In the genomic region with DNA sequence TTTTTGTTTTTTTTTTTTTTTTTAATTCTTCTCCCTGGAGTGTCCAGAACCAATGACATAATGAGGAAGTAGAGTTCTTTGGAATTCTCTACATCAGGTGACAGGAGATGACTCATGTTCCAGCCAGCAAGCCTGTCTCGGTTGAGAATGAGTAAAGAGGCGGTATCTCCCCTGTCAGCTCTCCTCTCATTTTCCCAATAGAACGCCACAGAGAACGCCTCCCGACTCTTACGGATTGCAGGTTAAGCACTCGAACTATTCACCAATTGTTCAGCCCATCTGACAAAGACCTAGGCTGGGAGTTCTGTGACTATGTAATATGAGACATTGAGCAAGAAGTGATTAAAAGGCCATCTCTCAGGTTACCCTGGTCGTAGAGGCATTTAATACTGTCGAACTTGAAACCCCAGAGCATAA, we compare ENCODE assay signal across 9 mouse cellular contexts. TPM values are rescaled to one million over a fixed set of nuclear protein-coding genes. Genes with fewer than 3 reads are reported as not detected.
A peak's percentile ranks its signal among the peaks of the same experiment; 100 is the strongest.
DNase-seq lines count a peak whose midpoint lies in the region; ATAC-seq and TF ChIP-seq lines count a peak whose summit lies in the region.
"Had no signal": no experiment of that assay in that cellular context is flagged by ENCODE, and none has a peak within 500 bp of the region (broad histone marks: within the 10 kb centered on the region; RNA-seq: fewer than 3 reads in every experiment).

No protein-coding gene starts in this region.

- no peaks in the 10 kb centered on the region for H3K27me3 ChIP-seq in liver, postnatal 0 days (ENCODE audit: insufficient read depth, low read length)

- no peak for TF ChIP-seq EP300 in liver, postnatal 0 days (IDR thresholded peaks at IDR 0.05; ENCODE audit: low read depth)

- H3K4me2 ChIP-seq in liver, postnatal 0 days (ENCODE audit: low read depth, low read length): no peak overlapping the region

- TF ChIP-seq CTCF in gastrocnemius, adult 2 months (IDR thresholded peaks at IDR 0.05): no peak
- no peak for TF ChIP-seq CTCF in liver, postnatal 0 days (IDR thresholded peaks at IDR 0.05; ENCODE audit: low read depth)

- H3K9ac ChIP-seq in liver, postnatal 0 days (replicated peaks): no peak overlapping the region

- H3K9me3 ChIP-seq in liver, postnatal 0 days (ENCODE audit: low read length): no peaks in the 10 kb centered on the region

- WGBS in liver, postnatal 0 days (ENCODE audit: insufficient replicate concordance): 32% methylated on average over 9 of the region's 9 CpGs

- peak overlapping the region; percentile 48 for H3K4me3 ChIP-seq in gastrocnemius, adult 2 months
- H3K4me3 ChIP-seq in liver, postnatal 0 days (ENCODE audit: low read depth, low read length): no peak overlapping the region

- H3K36me3 ChIP-seq in liver, postnatal 0 days (replicated peaks; ENCODE audit: insufficient read depth, low read length): no peaks in the 10 kb centered on the region

- no peak for DNase-seq in gastrocnemius, adult 2 months
- no peak for DNase-seq in gastrocnemius, postnatal 4 days (ENCODE audit: low spot score in 2 of 2)
- peak; percentile 59 for DNase-seq in NIH3T3 (ENCODE audit: low read depth)
- DNase-seq in heart, adult 9 months (ENCODE audit: low spot score in 2 of 2): peak; percentile 56 to 60
- no peak for DNase-seq in liver, postnatal 0 days
- no peak for DNase-seq in ovary, postnatal 14 days (ENCODE audit: low spot score)
- no peak for DNase-seq in cerebellum, postnatal 14 days
- no peak for DNase-seq in right cerebral cortex, adult 2 months (ENCODE audit: low spot score in 2 of 2)
- DNase-seq: layer of hippocampus, postnatal 36 days had no signal

- H3K4me1 ChIP-seq in liver, postnatal 0 days (ENCODE audit: insufficient read depth): peaks cover 41% of the 10 kb centered on the region

- peak; percentile 31 for ATAC-seq in liver, postnatal 0 days

- H3K27ac ChIP-seq in gastrocnemius, adult 2 months: peak overlapping the region; percentile 59
- H3K27ac ChIP-seq in liver, postnatal 0 days (ENCODE audit: low read depth): peak overlapping the region; percentile 72; the same call in 1 of the 2 replicates

- intact Hi-C loops in gastrocnemius, adult 2 months (cut with DNase I): no loop called here

RNA-seq across cellular contexts. Expression of a gene that starts 50.3 kb away (rescaled TPM):
- total RNA-seq in gastrocnemius, adult 2 months (2021): 1 to 10 TPM; 7.6 to 9.1 TPM
- 10 to 100 TPM; 28.0 to 29.0 TPM for total RNA-seq in gastrocnemius, postnatal 4 days (2021)
- polyA plus RNA-seq in liver, postnatal 0 days (2015; fragmentation: Nextera tagmentation; extraction: Ambion mirVana): 8.3 and 8.4 TPM in 2 replicates

Comparison
In these comparisons a context has a peak if more than half of its experiments do, and no peak if none do; other contexts are left out.
1. DNase-seq: peak in NIH3T3 (single experiment) and heart, adult 9 months (2 of 2); none in gastrocnemius, adult 2 months (single experiment), gastrocnemius, postnatal 4 days (0 of 2), liver, postnatal 0 days (single experiment), ovary, postnatal 14 days (single experiment), cerebellum, postnatal 14 days (0 of 2) and right cerebral cortex, adult 2 months (0 of 2).